Mouse (Mus musculus): Measurements from ENCODE around the gene Dntt.
A peak's percentile ranks its signal among the peaks of the same experiment; 100 is the strongest.

Dntt gene

DNA sequence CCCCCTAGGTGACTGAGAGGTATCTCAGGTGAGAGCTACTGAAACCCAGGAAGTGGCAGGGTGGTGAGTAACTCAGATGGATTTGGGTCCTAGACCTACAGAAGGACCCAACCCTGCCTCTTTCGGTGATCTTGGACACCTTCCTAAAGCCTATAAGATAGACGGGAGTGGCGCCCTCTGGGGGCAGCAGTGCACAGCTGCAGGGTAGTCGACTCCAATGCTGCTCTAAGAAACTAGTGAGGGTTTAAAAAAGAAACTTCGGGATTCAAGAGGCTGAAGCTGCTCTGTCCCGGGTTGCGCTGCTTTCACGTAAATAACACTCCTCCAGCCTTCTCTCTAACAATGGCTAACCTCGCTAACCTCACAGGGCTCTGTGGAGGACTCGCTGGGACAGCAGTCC, 24.5 kb downstream of the Dntt start:
- DNase-seq (ENCODE audit: low read depth, low spot score): no peak

DNA sequence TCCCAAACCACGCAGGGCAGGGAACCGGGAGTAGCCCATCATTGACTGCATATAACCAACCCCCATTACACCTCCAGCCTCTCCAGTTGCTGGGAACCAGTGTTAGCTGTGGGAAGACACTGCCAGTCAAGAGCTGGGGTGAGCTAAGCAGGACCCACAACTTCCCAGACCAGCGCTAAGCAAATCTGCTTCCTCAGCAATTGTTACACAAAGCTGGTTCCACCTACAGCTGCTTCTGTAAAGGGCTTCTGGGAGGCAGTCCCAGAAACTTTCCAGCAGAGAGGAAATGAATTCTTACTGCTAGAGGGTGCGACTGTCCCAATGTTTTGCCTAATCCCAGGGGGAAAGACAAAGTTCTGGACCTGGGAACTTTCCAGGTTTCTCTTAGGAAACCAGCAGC, 25.6 kb downstream of the Dntt start:
- DNase-seq (ENCODE audit: low read depth, low spot score): no peak

DNA sequence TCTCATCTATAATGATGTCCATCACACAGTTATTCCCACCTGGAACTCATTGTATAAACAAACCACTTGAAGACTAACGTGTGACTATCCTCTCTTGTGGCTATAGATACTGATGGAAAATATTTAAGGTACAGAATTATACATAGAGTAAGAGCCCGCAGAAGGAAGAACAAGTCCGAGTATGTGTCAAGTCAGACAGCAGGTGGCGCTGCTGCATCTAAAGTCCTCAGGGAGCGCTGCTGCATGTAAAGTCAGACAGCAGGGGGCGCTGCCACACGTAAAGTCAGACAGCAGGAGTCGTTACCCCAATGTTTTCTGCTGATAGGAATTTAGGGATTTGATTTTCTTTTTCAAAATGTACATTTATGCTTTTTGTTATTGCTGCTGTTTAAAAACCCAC, 42.4 kb downstream of the Dntt start:
- peak; percentile 72 for DNase-seq (ENCODE audit: low read depth, low spot score)

DNA sequence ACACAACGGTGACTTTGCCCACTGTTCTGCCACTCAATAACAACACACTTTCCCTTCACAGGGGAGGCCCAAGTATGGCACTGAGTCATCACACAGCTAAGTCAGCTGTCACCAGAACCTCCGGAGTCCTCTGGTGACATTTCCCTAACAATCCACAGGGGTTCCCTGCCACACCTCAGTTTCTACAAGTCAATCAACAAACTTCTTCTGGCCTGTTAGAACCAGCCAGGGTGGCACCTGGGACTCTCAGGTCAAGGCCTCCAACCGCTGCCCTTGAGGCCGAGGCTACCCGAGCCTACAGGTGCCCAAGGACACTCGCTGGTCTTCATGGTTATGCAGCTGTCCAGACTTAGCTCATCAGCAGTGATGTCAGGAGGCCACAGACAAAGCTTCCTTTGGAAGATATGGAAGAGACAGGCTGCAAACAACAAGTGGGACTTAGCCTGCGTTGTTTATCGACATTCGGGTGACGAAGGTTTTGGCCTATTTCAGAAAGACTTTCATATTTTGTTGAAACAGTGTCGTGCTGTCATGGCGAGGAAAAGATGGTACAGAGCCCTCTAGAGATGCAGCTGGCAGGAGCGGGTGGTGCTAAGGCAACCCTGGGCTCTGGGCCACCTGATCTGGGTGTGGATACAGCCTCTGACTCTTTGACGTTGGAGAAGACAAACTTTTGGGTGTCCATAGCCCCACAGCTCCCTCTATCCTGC, 44.8 kb downstream of the Dntt start:
- DNase-seq (ENCODE audit: low read depth, low spot score): no peak

DNA sequence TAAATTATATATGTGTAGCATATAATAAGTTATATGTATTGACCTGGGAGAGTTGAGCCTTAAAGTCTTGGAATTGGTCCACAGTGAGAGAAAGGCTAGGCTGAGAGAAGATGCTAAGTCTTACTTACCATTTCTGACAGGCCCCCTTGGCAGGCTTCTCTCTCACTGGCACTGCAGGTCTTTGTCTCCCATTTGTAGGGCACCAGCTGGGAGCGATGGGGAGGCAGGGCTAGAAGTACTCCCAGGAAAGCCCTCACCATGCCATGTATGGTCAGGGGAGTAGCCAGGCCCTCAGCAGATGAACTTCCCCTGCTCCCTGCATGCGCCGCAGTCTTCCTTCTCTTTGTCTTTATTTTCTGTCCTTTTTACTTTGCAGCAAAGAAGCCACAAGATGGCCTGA, 47.8 kb downstream of the Dntt start, which contains the start of gene Opalin:
Gene Opalin (minus strand): TSS at position 208 of the 400 bp plus-strand sequence.
- DNase-seq (ENCODE audit: low read depth, low spot score): no peak

DNA sequence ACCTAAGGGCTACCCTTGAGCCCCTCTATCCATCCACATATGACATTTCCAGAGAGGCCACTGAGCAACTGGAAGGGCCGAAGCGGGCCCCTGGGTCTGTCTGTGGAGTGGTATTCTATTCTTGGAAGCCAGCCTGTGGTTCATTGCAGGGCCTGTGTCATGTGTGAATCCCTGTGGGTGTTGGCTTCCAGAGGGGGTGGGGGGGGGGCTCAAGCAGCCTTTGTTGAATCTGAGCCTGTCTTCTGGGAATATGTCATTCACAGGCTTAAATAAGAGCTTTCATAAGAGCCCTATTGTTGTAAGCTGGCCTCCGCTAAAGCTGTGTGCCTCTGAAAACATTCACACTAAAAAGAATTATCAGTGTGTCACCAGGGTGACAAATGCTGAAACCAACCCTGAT, 52.5 kb downstream of the Dntt start:
- DNase-seq (ENCODE audit: low read depth, low spot score): no peak

DNA sequence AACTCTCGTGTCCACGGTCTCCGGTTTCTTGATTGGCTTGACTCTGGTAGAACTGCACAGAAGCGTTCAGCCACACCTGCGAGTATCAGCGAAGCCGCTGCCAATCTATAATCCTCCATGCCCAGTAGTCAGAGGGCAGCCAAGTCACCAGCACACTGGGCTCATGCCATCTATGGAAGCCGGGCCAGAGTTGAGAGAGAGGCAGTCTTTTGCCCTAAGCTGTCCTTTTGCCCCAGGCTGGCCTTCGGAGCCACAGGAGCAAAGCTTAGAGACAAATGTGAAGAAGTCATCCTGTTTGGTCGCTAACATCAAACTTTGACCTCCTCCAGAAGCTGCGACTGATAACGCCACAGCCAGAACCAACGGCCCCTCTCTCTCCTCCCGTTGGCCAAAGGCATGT, 54.6 kb downstream of the Dntt start:
- DNase-seq (ENCODE audit: low read depth, low spot score): no peak

DNA sequence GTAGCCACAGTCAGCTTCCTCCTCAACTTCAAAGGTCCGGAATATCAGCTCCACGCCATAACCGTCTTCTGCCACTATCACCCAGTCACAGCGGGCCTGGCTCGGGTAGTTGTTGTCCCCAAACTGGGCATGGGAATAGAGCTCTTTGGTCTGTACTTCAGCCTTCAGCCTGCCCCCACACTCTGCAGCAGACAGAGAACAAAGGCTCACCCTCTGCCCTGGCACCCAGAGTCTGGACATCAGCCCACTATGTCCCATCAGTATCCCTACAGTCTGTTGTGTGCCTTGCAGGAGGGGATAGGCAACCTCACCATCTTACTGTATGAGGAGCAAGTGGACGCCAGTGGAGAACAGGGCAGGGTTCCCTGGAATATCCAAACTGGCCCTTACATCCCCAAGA, 57.2 kb downstream of the Dntt start:
- DNase-seq (ENCODE audit: low read depth, low spot score): no peak

DNA sequence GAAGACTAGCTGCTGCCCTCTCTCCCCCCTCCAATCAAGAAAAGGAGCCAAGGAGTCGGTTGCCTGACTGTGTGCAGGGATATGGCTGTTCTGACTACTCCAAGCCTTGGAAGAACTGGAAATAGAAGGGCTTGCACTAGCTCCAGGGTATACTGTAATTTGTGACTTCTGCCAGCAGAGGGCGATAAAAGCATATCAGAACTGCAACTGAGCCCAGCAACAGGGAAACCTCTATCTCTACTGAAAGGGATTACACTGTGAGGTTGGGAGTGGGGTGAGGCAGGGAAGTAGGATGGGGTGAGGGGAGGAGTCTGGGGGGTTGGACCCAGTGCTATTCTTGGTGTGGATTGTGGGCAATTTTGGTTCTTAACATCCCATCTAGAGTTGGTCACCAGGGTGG, 57.6 kb downstream of the Dntt start:
- peak; percentile 60 for DNase-seq (ENCODE audit: low read depth, low spot score)

DNA sequence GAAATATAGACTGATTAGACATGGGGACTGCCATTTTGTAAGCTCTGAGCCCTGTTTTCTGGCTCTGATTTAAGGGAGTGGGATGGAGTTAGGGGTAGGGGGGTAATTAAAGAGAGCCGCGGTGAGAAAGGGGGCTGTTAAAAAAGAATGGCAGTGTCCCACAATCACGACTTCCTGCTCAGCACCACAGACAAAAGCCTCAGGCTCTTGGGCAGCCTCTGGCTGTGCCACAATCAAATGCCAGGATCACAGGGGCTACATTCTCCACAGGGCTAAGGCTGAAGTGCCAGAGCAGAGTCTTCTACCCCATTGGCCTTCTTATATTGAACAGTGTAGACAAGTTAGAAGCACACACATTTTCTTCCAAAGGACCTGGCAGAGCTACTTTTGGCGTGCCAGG, 58.8 kb downstream of the Dntt start:
- DNase-seq (ENCODE audit: low read depth, low spot score): no peak

DNA sequence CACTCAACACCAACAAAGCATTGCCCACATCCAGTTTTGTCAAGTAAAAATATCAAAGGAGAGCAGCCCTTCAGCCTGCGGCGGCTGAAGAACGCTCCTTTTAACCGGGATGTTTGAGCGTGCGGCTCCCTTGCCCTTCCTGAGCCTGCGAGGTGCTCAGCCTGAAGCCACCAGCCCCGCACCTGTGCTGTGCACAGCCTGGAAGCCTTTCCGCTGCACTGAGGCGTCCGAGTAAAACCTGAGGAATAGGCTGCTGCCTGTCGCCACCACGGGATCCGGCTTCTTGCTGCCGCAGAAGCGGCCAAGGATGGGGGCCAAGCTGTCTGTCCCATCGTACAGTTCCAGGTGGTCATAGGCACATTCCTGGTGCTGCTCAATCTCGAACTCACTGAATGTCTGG, 59.4 kb downstream of the Dntt start:
- DNase-seq (ENCODE audit: low read depth, low spot score): no peak

DNA sequence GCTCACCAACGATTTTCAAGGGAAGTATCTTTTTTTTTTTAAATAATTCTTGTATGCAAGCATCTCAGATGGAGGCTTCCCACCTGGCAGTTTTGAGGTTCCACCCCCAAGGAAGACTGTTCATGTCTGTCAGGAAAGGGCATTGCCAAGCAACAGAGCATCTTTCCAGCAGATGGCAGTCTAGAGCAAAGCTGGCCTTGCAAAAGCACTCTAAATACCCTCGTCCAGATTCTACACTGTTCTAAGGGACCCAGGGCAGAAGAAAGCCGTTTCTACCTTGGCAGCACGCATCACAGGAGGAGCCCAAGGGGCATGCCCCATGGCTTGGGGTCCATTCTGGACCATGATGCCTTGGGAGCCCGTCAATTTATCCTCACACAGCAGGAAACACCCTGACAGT, 60.8 kb downstream of the Dntt start:
- DNase-seq (ENCODE audit: low read depth, low spot score): peak; percentile 47

DNA sequence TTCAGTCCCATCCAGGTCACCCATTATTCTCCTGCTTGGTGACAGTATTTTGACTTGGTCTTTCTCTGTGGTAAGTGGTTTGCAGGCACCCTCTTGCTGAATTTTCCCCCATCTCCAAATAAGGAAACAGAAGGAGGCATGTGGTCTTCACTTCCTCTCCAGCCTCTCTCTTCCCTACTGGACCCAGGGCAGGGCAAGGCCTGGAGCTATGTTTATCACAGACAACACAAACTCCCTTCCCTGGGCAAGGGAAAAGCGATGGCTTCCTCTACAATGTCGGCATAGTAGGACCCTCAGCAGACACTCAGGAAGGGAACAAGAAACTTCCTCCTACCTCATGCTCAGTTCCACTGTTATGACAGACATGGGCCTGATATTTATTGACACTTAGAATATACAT, 62.8 kb downstream of the Dntt start:
- no peak for DNase-seq (ENCODE audit: low read depth, low spot score)

DNA sequence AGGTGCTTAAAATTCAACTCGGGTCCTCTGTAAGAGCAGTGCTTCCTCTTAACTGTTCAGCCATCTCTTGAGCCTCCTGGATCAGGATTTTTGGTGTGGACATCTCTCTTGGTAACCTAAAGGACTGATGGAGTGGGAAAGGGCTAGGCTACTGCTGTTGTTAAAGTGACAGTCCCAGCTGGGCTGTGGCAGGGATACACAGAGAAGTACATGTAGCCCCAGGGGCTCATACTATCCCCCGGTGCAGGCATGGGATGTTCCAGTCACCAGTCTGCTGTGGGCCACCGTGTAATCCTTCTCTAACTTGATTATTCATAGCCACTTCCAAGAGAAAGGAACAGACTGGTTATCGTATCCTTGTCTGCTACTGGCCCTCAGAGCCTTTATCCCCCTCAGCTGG, 68.0 kb downstream of the Dntt start:
- no peak for DNase-seq (ENCODE audit: low read depth, low spot score)

DNA sequence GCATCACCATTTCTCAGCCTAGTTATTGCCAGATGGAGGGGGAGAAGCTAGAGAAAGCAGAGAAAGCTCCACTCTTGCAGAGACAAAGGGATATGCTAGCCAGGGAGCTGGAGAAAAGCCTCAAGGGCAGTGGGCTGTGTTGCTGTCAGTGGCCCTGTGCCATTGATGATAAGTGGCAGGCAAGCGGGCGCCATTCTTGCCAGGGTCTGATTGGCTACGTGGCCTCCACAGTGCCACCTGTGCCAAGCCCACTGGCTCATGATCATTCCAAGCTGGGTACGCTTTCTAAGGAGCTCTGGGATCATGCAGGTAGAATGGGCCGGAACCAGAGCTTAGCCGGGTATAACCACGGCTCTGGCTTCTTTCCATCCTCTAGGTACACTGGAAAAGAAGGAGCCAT, 71.8 kb downstream of the Dntt start:
- DNase-seq (ENCODE audit: low read depth, low spot score): no peak

DNA sequence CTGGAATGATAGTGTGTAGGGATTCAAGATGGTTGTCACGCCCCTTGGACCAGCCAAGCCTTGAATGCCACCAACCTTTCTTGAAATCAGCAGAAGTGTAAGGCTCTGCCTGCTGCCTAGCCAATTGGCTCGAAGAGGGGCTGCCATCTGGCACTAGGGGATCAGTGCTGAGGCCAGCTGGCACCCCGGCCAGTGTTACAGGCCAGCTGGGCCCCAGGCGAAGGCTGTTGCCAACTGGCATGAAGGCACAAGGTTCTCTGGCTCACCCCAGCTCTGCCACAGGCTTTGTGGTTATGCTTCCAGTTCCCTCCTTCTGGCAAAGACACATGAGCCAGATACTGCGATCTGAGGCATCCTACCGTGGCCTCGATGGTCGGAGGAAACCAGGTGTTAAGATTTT, 72.3 kb downstream of the Dntt start:
- peak; percentile 68 for DNase-seq (ENCODE audit: low read depth, low spot score)

DNA sequence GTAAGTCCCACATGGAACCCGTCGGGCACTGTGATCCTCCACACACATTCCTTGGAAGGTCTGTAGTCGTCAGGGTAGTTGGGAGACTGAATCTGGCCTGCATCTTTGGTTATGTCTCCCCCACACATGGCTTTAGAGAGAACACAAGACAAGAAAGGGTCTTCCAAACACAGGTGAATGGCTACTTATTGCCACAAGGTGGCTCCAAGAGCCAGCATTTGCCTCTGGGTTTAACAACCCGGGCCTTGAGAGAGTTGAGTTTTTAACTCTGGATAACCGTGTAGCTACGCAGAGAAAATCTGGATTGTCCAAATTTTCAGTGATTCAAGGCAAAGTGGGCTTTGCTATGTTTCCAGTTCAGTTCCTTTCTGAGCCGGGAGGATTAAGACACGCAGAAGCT, 75.8 kb downstream of the Dntt start:
- no peak for DNase-seq (ENCODE audit: low read depth, low spot score)

DNA sequence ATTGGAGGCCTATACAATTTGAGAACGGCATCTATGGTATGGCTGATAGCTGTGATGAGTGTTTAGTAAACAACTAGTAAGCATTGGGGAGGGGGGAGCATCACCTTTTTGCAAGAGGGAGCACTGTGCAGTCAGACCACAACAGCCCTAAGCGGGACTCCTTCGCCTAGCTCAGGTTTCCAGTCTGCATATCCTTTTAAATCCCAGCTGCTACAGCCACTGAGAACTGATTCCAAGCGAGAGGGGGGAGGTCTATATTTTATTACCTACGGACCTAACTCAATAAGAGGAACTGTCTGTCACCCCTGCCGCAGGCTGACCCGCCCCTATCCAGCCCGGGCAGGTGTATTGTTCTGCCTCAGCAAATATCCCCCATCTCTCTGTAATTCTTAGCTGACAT, 78.5 kb downstream of the Dntt start:
- no peak for DNase-seq (ENCODE audit: low read depth, low spot score)

DNA sequence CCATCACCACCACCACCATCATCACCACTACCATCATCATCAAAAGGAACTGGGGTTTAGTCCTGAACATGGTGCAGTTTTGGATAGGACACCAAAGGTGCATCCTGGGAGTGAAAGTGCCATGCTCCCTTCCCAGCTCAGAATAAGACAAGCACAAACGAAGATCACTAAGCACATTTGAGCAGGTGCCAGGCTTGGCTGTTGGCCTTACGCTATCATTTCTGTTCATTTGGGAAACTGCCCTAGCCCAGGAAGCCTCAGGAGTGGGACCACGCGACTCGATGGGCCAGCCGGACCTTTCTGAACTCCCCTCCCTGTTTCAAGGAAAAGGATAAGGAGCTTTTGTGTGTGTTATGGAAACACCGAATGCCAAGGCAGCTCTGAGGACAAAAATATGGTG, 79.6 kb downstream of the Dntt start:
- no peak for DNase-seq (ENCODE audit: low read depth, low spot score)
